Mouse (Mus musculus): ENCODE measurements around the gene Wscd2.

The Wscd2 gene

GRCm38 (mm10) chr5:113490467-113491260 lies 531 bp downstream of the Wscd2 start:
- Histone ChIP-seq H3K9me3 (ENCODE audit: low read length) (no peaks in the 10 kb centered on the region), H3K4me3 (replicated peaks; ENCODE audit: low read length) (peak overlapping the region; percentile 81), H3K4me1 (replicated peaks; ENCODE audit: low read depth, low read length) (peaks cover 52% of the 10 kb centered on the region), H3K27me3 (ENCODE audit: insufficient read depth, low read length) (peaks cover 53% of the 10 kb centered on the region), H3K36me3 (ENCODE audit: insufficient read depth, low read length) (no peaks in the 10 kb centered on the region)
- TF ChIP-seq POU5F1 (IDR thresholded peaks at IDR 0.05; ENCODE audit: borderline replicate concordance, low read length), result no peak
- TF ChIP-seq CTCF (conservative IDR thresholded peaks at IDR 0.05; ENCODE audit: low read length), result no peak
- no peak for TF ChIP-seq NANOG (IDR thresholded peaks at IDR 0.05; ENCODE audit: borderline replicate concordance, low read length)

GRCm38 (mm10) chr5:113491552-113491951 lies 1.4 kb downstream of the Wscd2 start:
- Histone ChIP-seq H3K9me3 (ENCODE audit: low read length) (no peaks in the 10 kb centered on the region), H3K27me3 (ENCODE audit: insufficient read depth, low read length) (peaks cover 55% of the 10 kb centered on the region), H3K4me3 (replicated peaks; ENCODE audit: low read length) (peak overlapping the region; percentile 81), H3K36me3 (ENCODE audit: insufficient read depth, low read length) (no peaks in the 10 kb centered on the region), H3K4me1 (replicated peaks; ENCODE audit: low read depth, low read length) (peaks cover 43% of the 10 kb centered on the region)
- TF ChIP-seq POU5F1 (IDR thresholded peaks at IDR 0.05; ENCODE audit: borderline replicate concordance, low read length), result no peak
- TF ChIP-seq NANOG (IDR thresholded peaks at IDR 0.05; ENCODE audit: borderline replicate concordance, low read length), result no peak
- TF ChIP-seq CTCF (conservative IDR thresholded peaks at IDR 0.05; ENCODE audit: low read length), result no peak

GRCm38 (mm10) chr5:113491988-113492387 lies 1.9 kb downstream of the Wscd2 start:
- TF ChIP-seq CTCF (conservative IDR thresholded peaks at IDR 0.05; ENCODE audit: low read length), result no peak
- H3K4me1 ChIP-seq (replicated peaks; ENCODE audit: low read depth, low read length), result peaks cover 39% of the 10 kb centered on the region
- no peaks in the 10 kb centered on the region for H3K9me3 ChIP-seq (ENCODE audit: low read length)
- H3K36me3 ChIP-seq (ENCODE audit: insufficient read depth, low read length), result no peaks in the 10 kb centered on the region
- H3K27me3 ChIP-seq (ENCODE audit: insufficient read depth, low read length), result peaks cover 58% of the 10 kb centered on the region
- no peak overlapping the region for H3K4me3 ChIP-seq (replicated peaks; ENCODE audit: low read length)

GRCm38 (mm10) chr5:113492417-113493035 lies 2.4 kb downstream of the Wscd2 start:
- Histone ChIP-seq H3K9me3 (ENCODE audit: low read length) (no peaks in the 10 kb centered on the region), H3K36me3 (ENCODE audit: insufficient read depth, low read length) (no peaks in the 10 kb centered on the region), H3K4me3 (replicated peaks; ENCODE audit: low read length) (no peak overlapping the region), H3K27me3 (ENCODE audit: insufficient read depth, low read length) (peaks cover 64% of the 10 kb centered on the region), H3K4me1 (replicated peaks; ENCODE audit: low read depth, low read length) (peaks cover 34% of the 10 kb centered on the region)
- TF ChIP-seq NANOG (IDR thresholded peaks at IDR 0.05; ENCODE audit: borderline replicate concordance, low read length) (no peak), CTCF (conservative IDR thresholded peaks at IDR 0.05; ENCODE audit: low read length) (no peak), POU5F1 (IDR thresholded peaks at IDR 0.05; ENCODE audit: borderline replicate concordance, low read length) (no peak)

- TF ChIP-seq CTCF (conservative IDR thresholded peaks at IDR 0.05; ENCODE audit: low read length) (no peak), NANOG (IDR thresholded peaks at IDR 0.05; ENCODE audit: borderline replicate concordance, low read length) (no peak), POU5F1 (IDR thresholded peaks at IDR 0.05; ENCODE audit: borderline replicate concordance, low read length) (no peak)
- Histone ChIP-seq H3K4me3 (replicated peaks; ENCODE audit: low read length) (no peak overlapping the region), H3K9me3 (ENCODE audit: low read length) (no peaks in the 10 kb centered on the region), H3K4me1 (replicated peaks; ENCODE audit: low read depth, low read length) (peaks cover 21% of the 10 kb centered on the region), H3K36me3 (ENCODE audit: insufficient read depth, low read length) (no peaks in the 10 kb centered on the region), H3K27me3 (ENCODE audit: insufficient read depth, low read length) (peaks cover 55% of the 10 kb centered on the region)
Measured at GRCm38 (mm10) chr5:113493997-113494396, 3.9 kb downstream of the Wscd2 start.

- Histone ChIP-seq H3K27me3 (ENCODE audit: insufficient read depth, low read length) (peaks cover 51% of the 10 kb centered on the region), H3K4me3 (replicated peaks; ENCODE audit: low read length) (no peak overlapping the region), H3K36me3 (ENCODE audit: insufficient read depth, low read length) (no peaks in the 10 kb centered on the region), H3K9me3 (ENCODE audit: low read length) (no peaks in the 10 kb centered on the region), H3K4me1 (replicated peaks; ENCODE audit: low read depth, low read length) (peaks cover 10% of the 10 kb centered on the region; the same call in 1 of the 2 replicates)
- TF ChIP-seq POU5F1 (IDR thresholded peaks at IDR 0.05; ENCODE audit: borderline replicate concordance, low read length) (no peak), CTCF (conservative IDR thresholded peaks at IDR 0.05; ENCODE audit: low read length) (no peak), NANOG (IDR thresholded peaks at IDR 0.05; ENCODE audit: borderline replicate concordance, low read length) (no peak)
Measured at GRCm38 (mm10) chr5:113496926-113497325, 6.8 kb downstream of the Wscd2 start.

GRCm38 (mm10) chr5:113499421-113499820 lies 9.3 kb downstream of the Wscd2 start:
- Histone ChIP-seq H3K4me3 (replicated peaks; ENCODE audit: low read length) (no peak overlapping the region), H3K4me1 (replicated peaks; ENCODE audit: low read depth, low read length) (peaks cover 17% of the 10 kb centered on the region), H3K9me3 (ENCODE audit: low read length) (no peaks in the 10 kb centered on the region), H3K36me3 (ENCODE audit: insufficient read depth, low read length) (no peaks in the 10 kb centered on the region), H3K27me3 (ENCODE audit: insufficient read depth, low read length) (peaks cover 44% of the 10 kb centered on the region)
- no peak for TF ChIP-seq CTCF (conservative IDR thresholded peaks at IDR 0.05; ENCODE audit: low read length)
- no peak for TF ChIP-seq POU5F1 (IDR thresholded peaks at IDR 0.05; ENCODE audit: borderline replicate concordance, low read length)
- TF ChIP-seq NANOG (IDR thresholded peaks at IDR 0.05; ENCODE audit: borderline replicate concordance, low read length), result no peak

GRCm38 (mm10) chr5:113503276-113503675 lies 13.1 kb downstream of the Wscd2 start:
- peaks cover 51% of the 10 kb centered on the region for H3K4me1 ChIP-seq (replicated peaks; ENCODE audit: low read depth, low read length)
- no peak overlapping the region; the same call in 1 of the 2 replicates for H3K4me3 ChIP-seq (replicated peaks; ENCODE audit: low read length)
- H3K36me3 ChIP-seq (ENCODE audit: insufficient read depth, low read length), result no peaks in the 10 kb centered on the region
- H3K27me3 ChIP-seq (ENCODE audit: insufficient read depth, low read length), result peaks cover 29% of the 10 kb centered on the region
- no peaks in the 10 kb centered on the region for H3K9me3 ChIP-seq (ENCODE audit: low read length)
- TF ChIP-seq NANOG (IDR thresholded peaks at IDR 0.05; ENCODE audit: borderline replicate concordance, low read length) (no peak), POU5F1 (IDR thresholded peaks at IDR 0.05; ENCODE audit: borderline replicate concordance, low read length) (no peak), CTCF (conservative IDR thresholded peaks at IDR 0.05; ENCODE audit: low read length) (no peak)
